ENCODE assay signal across 11 mouse cellular contexts in genomic region chr6:48555956-48556355, GRCm38 (mm10). TPM values are rescaled to one million over a fixed set of nuclear protein-coding genes. Genes with fewer than 3 reads are reported as not detected.
DNase-seq lines count a peak whose midpoint lies in the region; ATAC-seq lines count a peak whose summit lies in the region.
"Had no signal": no experiment of that assay in that cellular context is flagged by ENCODE, and none has a peak within 500 bp of the region (broad histone marks: within the 10 kb centered on the region; RNA-seq: fewer than 3 reads in every experiment).

No protein-coding gene starts in this region.

- H3K27me3 ChIP-seq in liver, embryonic 11.5 days (replicated peaks; ENCODE audit: control insufficient read depth, insufficient read depth, low read length): no peaks in the 10 kb centered on the region
- H3K27me3 ChIP-seq in limb, embryonic 10.5 days (ENCODE audit: low read depth, poor library complexity, severe bottlenecking): no peaks in the 10 kb centered on the region
- H3K27me3 ChIP-seq in neural tube, embryonic 15.5 days (replicated peaks): no peaks in the 10 kb centered on the region

- H3K9ac ChIP-seq in liver, embryonic 11.5 days (ENCODE audit: low read depth, low read length): no peak overlapping the region
- H3K9ac ChIP-seq in neural tube, embryonic 15.5 days (replicated peaks): no peak overlapping the region

- no peak overlapping the region for H3K27ac ChIP-seq in liver, embryonic 11.5 days (ENCODE audit: low read depth, low read length)
- H3K27ac ChIP-seq in limb, embryonic 10.5 days: peak overlapping the region; percentile 93; the same call in 1 of the 2 replicates
- 0 out of 2 replicates have a peak overlapping the region, but pooled peaks have one; percentile 97 for H3K27ac ChIP-seq in neural tube, embryonic 15.5 days (replicated peaks)

- no peaks in the 10 kb centered on the region for H3K9me3 ChIP-seq in liver, embryonic 11.5 days (ENCODE audit: control insufficient read depth, low read length)
- no peaks in the 10 kb centered on the region for H3K9me3 ChIP-seq in limb, embryonic 10.5 days (replicated peaks)
- no peaks in the 10 kb centered on the region for H3K9me3 ChIP-seq in neural tube, embryonic 15.5 days (replicated peaks)

- intact Hi-C loops in left cerebral cortex, postnatal 4 days (cut with DNase I): no loop called here

- no peak overlapping the region for H3K4me3 ChIP-seq in liver, embryonic 11.5 days (ENCODE audit: low read depth, low read length)
- no peak overlapping the region; the same call in 1 of the 2 replicates for H3K4me3 ChIP-seq in limb, embryonic 10.5 days
- H3K4me3 ChIP-seq in neural tube, embryonic 15.5 days (replicated peaks): no peak overlapping the region; the same call in 1 of the 2 replicates

- H3K4me2 ChIP-seq in liver, embryonic 11.5 days: peak overlapping the region; percentile 74; the same call in 1 of the 2 replicates
- H3K4me2 ChIP-seq in neural tube, embryonic 15.5 days: peak overlapping the region; percentile 71

- no peak for ATAC-seq in cerebellum, adult (ENCODE audit: insufficient number of reproducible peaks, low FRiP score, low TSS enrichment)
- no peak for ATAC-seq in liver, embryonic 11.5 days (replicated peaks; ENCODE audit: low FRiP score)
- ATAC-seq in neural tube, embryonic 15.5 days (ENCODE audit: low FRiP score): no peak

- H3K4me1 ChIP-seq in liver, embryonic 11.5 days (replicated peaks; ENCODE audit: control insufficient read depth, insufficient read depth, low read length): peaks cover 2% of the 10 kb centered on the region; the same call in 1 of the 2 replicates
- peaks cover 21% of the 10 kb centered on the region for H3K4me1 ChIP-seq in limb, embryonic 10.5 days
- peaks cover 20% of the 10 kb centered on the region for H3K4me1 ChIP-seq in neural tube, embryonic 15.5 days

- 94% methylated on average over 3 of the region's 3 CpGs for WGBS in liver, embryonic 11.5 days
- 89% methylated on average over 3 of the region's 3 CpGs for WGBS in limb, embryonic 10.5 days
- WGBS in neural tube, embryonic 15.5 days: 94% methylated on average over 3 of the region's 3 CpGs

- H3K36me3 ChIP-seq in liver, embryonic 11.5 days (ENCODE audit: control insufficient read depth, insufficient read depth, low read length): no peaks in the 10 kb centered on the region
- peaks cover 12% of the 10 kb centered on the region for H3K36me3 ChIP-seq in limb, embryonic 10.5 days
- peaks cover 26% of the 10 kb centered on the region for H3K36me3 ChIP-seq in neural tube, embryonic 15.5 days

- peak; percentile 61 for DNase-seq in cerebellum, adult 9-10 months
- DNase-seq in liver, embryonic 11.5 days (ENCODE audit: low spot score): no peak
- no peak for DNase-seq in liver
- DNase-seq in limb, embryonic 10.5 days (ENCODE audit: low spot score): no peak
- DNase-seq in left cerebral cortex, postnatal 4 days: no peak
- DNase-seq in frontal cortex, postnatal 36 days (ENCODE audit: low spot score in 2 of 2): no peak

RNA-seq across cellular contexts. Expression of gene Lrrc61, which starts 1.4 kb away (rescaled TPM):
- 4.6 and 4.9 TPM in 2 replicates for polyA plus RNA-seq in liver, embryonic 11.5 days (2014; fragmentation: Nextera tagmentation; extraction: Ambion mirVana)
- 13.1 and 17.2 TPM in 2 replicates for polyA plus RNA-seq in limb, embryonic 10.5 days (2016; fragmentation: Nextera tagmentation; extraction: Ambion mirVana)
- polyA plus RNA-seq in neural tube, embryonic 15.5 days (2015; fragmentation: Nextera tagmentation; extraction: Ambion mirVana): 21.6 and 24.0 TPM in 2 replicates
- total RNA-seq in left cerebral cortex, postnatal 4 days (2021): 10 to 100 TPM; 28.8 to 35.0 TPM

RNA-seq across cellular contexts. Expression of gene Rarres2, which starts 16.6 kb away (rescaled TPM):
- polyA plus RNA-seq in liver, embryonic 11.5 days (2014; fragmentation: Nextera tagmentation; extraction: Ambion mirVana): 9.0 and 9.7 TPM in 2 replicates
- 6.1 and 7.3 TPM in 2 replicates for polyA plus RNA-seq in limb, embryonic 10.5 days (2016; fragmentation: Nextera tagmentation; extraction: Ambion mirVana)
- 11.5 and 16.7 TPM in 2 replicates for polyA plus RNA-seq in neural tube, embryonic 15.5 days (2015; fragmentation: Nextera tagmentation; extraction: Ambion mirVana)
- total RNA-seq in left cerebral cortex, postnatal 4 days (2021): 1 to 10 TPM; 6.9 to 7.0 TPM

RNA-seq across cellular contexts. Expression of gene Atp6v0e2, which starts 18.5 kb away (rescaled TPM):
- 4.2 and 5.6 TPM in 2 replicates for polyA plus RNA-seq in liver, embryonic 11.5 days (2014; fragmentation: Nextera tagmentation; extraction: Ambion mirVana)
- polyA plus RNA-seq in limb, embryonic 10.5 days (2016; fragmentation: Nextera tagmentation; extraction: Ambion mirVana): 4.6 and 4.8 TPM in 2 replicates
- polyA plus RNA-seq in neural tube, embryonic 15.5 days (2015; fragmentation: Nextera tagmentation; extraction: Ambion mirVana): 295 and 349 TPM in 2 replicates
- total RNA-seq in left cerebral cortex, postnatal 4 days (2021): 100 to 1,000 TPM; 254 to 288 TPM

RNA-seq across cellular contexts. Expression of gene Gm45021, which starts 33.5 kb away (rescaled TPM):
- polyA plus RNA-seq in liver, embryonic 11.5 days (2014; fragmentation: Nextera tagmentation; extraction: Ambion mirVana): not detected in 2 replicates
- polyA plus RNA-seq in limb, embryonic 10.5 days (2016; fragmentation: Nextera tagmentation; extraction: Ambion mirVana): not detected in 2 replicates
- not detected in 2 replicates for polyA plus RNA-seq in neural tube, embryonic 15.5 days (2015; fragmentation: Nextera tagmentation; extraction: Ambion mirVana)
- total RNA-seq in left cerebral cortex, postnatal 4 days (2021): not detected
- total RNA-seq: adrenal gland, postnatal 4 days; left cerebral cortex, adult 18-20 months had no signal
- polyA plus RNA-seq: lung, embryonic 16.5 days had no signal

RNA-seq across cellular contexts. Expression of gene Repin1, which starts 37.7 kb away (rescaled TPM):
- 20.0 and 20.1 TPM in 2 replicates for polyA plus RNA-seq in liver, embryonic 11.5 days (2014; fragmentation: Nextera tagmentation; extraction: Ambion mirVana)
- polyA plus RNA-seq in limb, embryonic 10.5 days (2016; fragmentation: Nextera tagmentation; extraction: Ambion mirVana): 53.1 and 57.3 TPM in 2 replicates
- polyA plus RNA-seq in neural tube, embryonic 15.5 days (2015; fragmentation: Nextera tagmentation; extraction: Ambion mirVana): 41.0 and 43.7 TPM in 2 replicates
- total RNA-seq in left cerebral cortex, postnatal 4 days (2021): 10 to 100 TPM; 27.1 to 28.6 TPM

Comparison
In these comparisons a context has a peak if more than half of its experiments do, and no peak if none do; other contexts are left out.
1. RNA of gene Atp6v0e2, which starts 18.5 kb away (polyA plus RNA-seq): 295 to 349 TPM in neural tube, embryonic 15.5 days; 4.6 to 4.8 TPM in limb, embryonic 10.5 days and 4.2 to 5.6 TPM in liver, embryonic 11.5 days; every median in the first group is over 10 times any median in the second.